Mouse (Mus musculus) olfactory bulb, adult 2 months (tissue): ENCODE measurements around the gene Chrnd.

Source experiments
- CTCF ChIP-seq: fragments of 200-500 bp; IDR thresholded peaks from 2 replicates; pipeline ENCODE4 v1.5.1; 2012; ENCODE audit warnings: low read depth, mild to moderate bottlenecking, low read length, moderate library complexity; ENCODE audit not compliant: insufficient read depth
- POLR2A ChIP-seq: fragments of 200-500 bp; IDR thresholded peaks from 2 replicates; pipeline ENCODE4 v1.6.1; 2012; ENCODE audit warnings: mild to moderate bottlenecking, low read depth, low read length, moderate library complexity; ENCODE audit not compliant: insufficient read depth

- TF ChIP-seq CTCF (no peak), POLR2A (no peak)
Measured at GRCm38 (mm10) chr1:87239056-87239455, 48.6 kb downstream of the Chrnd start.
